Mouse (Mus musculus): ENCODE results near the gene Dnajc1. TPM values are rescaled to one million over a fixed set of nuclear protein-coding genes. Genes with fewer than 3 reads are reported as not detected.

Gene Dnajc1
- total RNA-seq (2012; rRNA removed) = 9.3 and 10.4 TPM in 2 replicates
- polyA plus RNA-seq (2012; ENCODE audit: insufficient read depth in 1 of 2, insufficient read length in 2 of 2, low read depth in 1 of 2, low replicate concordance in 2 of 2, missing spikeins in 1 of 2) = 10 to 100 TPM; 14.3 to 86.1 TPM

- no peaks in the 10 kb centered on the region for H3K9me3 ChIP-seq (replicated peaks; ENCODE audit: insufficient read depth, low read length)
- no peak for TF ChIP-seq CHD2 (IDR thresholded peaks at IDR 0.05; ENCODE audit: low read length)
- TF ChIP-seq ELF1 (IDR thresholded peaks at IDR 0.05; ENCODE audit: low read depth, low read length) = peak; percentile 95
- no peak for TF ChIP-seq SMC3 (IDR thresholded peaks at IDR 0.05; ENCODE audit: low read depth, low read length)
- TF ChIP-seq TAL1 (IDR thresholded peaks at IDR 0.05; ENCODE audit: low read length) = no peak
- TF ChIP-seq GATA1 (IDR thresholded peaks at IDR 0.05; ENCODE audit: low read depth, low read length) = no peak
- peak; percentile 62; the same call in 1 of the 2 replicates for TF ChIP-seq MAZ (IDR thresholded peaks at IDR 0.05; ENCODE audit: low read depth, low read length)
- TF ChIP-seq MAFK (IDR thresholded peaks at IDR 0.05; ENCODE audit: borderline replicate concordance, low read depth, low read length) = no peak
- TF ChIP-seq ZKSCAN1 (IDR thresholded peaks at IDR 0.05; ENCODE audit: low read depth, low read length) = no peak
- peak; percentile 72; the same call in 1 of the 2 replicates for TF ChIP-seq ZMIZ1 (IDR thresholded peaks at IDR 0.05; ENCODE audit: low read depth, low read length)
- TF ChIP-seq ETS1 (IDR thresholded peaks at IDR 0.05; ENCODE audit: low read depth, low read length) = peak; percentile 76
- peak; percentile 86; the same call in 1 of the 2 replicates for TF ChIP-seq BHLHE40 (IDR thresholded peaks at IDR 0.05; ENCODE audit: borderline replicate concordance, low read depth, low read length)
- no peak; the same call in 1 of the 2 replicates for TF ChIP-seq KAT2A (conservative IDR thresholded peaks at IDR 0.05; ENCODE audit: low read depth, low read length)
- peak; percentile 64 for TF ChIP-seq POLR2AphosphoS2 (IDR thresholded peaks at IDR 0.05; ENCODE audit: low read length)
- no peak for TF ChIP-seq MYB (IDR thresholded peaks at IDR 0.05; ENCODE audit: low read depth, low read length)
- TF ChIP-seq NRF1 (IDR thresholded peaks at IDR 0.05; ENCODE audit: insufficient read depth, low read depth, low read length, poor library complexity, severe bottlenecking) = no peak
- TF ChIP-seq CHD1 (IDR thresholded peaks at IDR 0.05; ENCODE audit: low read depth, low read length) = no peak
- no peak for TF ChIP-seq USF2 (IDR thresholded peaks at IDR 0.05; ENCODE audit: borderline replicate concordance in 1 of 2, insufficient read depth in 1 of 2, low read depth in 1 of 2, low read length in 2 of 2)
- peak; percentile 64 for TF ChIP-seq TBP (IDR thresholded peaks at IDR 0.05; ENCODE audit: low read depth, low read length)
- peak in 1 of 2 experiments; percentile 28; a peak in 2 of 4 replicates for TF ChIP-seq EP300 (IDR thresholded peaks at IDR 0.05; ENCODE audit: low read depth in 1 of 2, low read length in 2 of 2)
- TF ChIP-seq UBTF (IDR thresholded peaks at IDR 0.05; ENCODE audit: borderline replicate concordance, insufficient read depth, low read depth, low read length) = no peak
- no peak for TF ChIP-seq POLR2AphosphoS5 (IDR thresholded peaks at IDR 0.05; ENCODE audit: borderline replicate concordance, low read depth, low read length)
- TF ChIP-seq RAD21 (IDR thresholded peaks at IDR 0.05; ENCODE audit: low read depth, low read length) = no peak
- no peak for TF ChIP-seq CTCF (IDR thresholded peaks at IDR 0.05 in 2 of 3, conservative IDR thresholded peaks at IDR 0.05 in 1 of 3; ENCODE audit: control insufficient read depth in 1 of 3, insufficient read depth in 1 of 3, low read depth in 2 of 3, low read length in 3 of 3, poor library complexity in 1 of 3, severe bottlenecking in 1 of 3)
- peak; percentile 88 for TF ChIP-seq SIN3A (IDR thresholded peaks at IDR 0.05; ENCODE audit: low read length)
- TF ChIP-seq ZC3H11A (IDR thresholded peaks at IDR 0.05; ENCODE audit: low read depth, low read length) = no peak
- no peak for TF ChIP-seq MEF2A (IDR thresholded peaks at IDR 0.05; ENCODE audit: extremely low read depth, insufficient replicate concordance, low read depth, low read length, poor library complexity, severe bottlenecking)
- TF ChIP-seq POLR2A (IDR thresholded peaks at IDR 0.05; ENCODE audit: control insufficient read depth in 1 of 2, insufficient read depth in 1 of 2, low read depth in 1 of 2, low read length in 2 of 2, poor library complexity in 1 of 2) = peak; percentile 60 to 91; a peak in 2 of 4 replicates
- peak; percentile 51 for TF ChIP-seq USF1 (IDR thresholded peaks at IDR 0.05; ENCODE audit: low read depth, low read length)
- peak; percentile 98 for TF ChIP-seq MXI1 (IDR thresholded peaks at IDR 0.05; ENCODE audit: low read depth, low read length)
- TF ChIP-seq TCF12 (IDR thresholded peaks at IDR 0.05; ENCODE audit: low read depth, low read length) = peak; percentile 62
- TF ChIP-seq ZNF384 (IDR thresholded peaks at IDR 0.05; ENCODE audit: low read depth, low read length) = no peak
- no peak for TF ChIP-seq RCOR1 (IDR thresholded peaks at IDR 0.05; ENCODE audit: low read depth, low read length)
- TF ChIP-seq GABPA (IDR thresholded peaks at IDR 0.05; ENCODE audit: low read depth, low read length) = no peak
- peak; percentile 80 for TF ChIP-seq HCFC1 (IDR thresholded peaks at IDR 0.05; ENCODE audit: low read depth, low read length)
- peak; percentile 77 for TF ChIP-seq NELFE (IDR thresholded peaks at IDR 0.05; ENCODE audit: low read depth, low read length)
Measured at GRCm38 (mm10) chr2:18392331-18393021, at the start of gene Dnajc1. Gene Dnajc1 (minus strand): TSS chr2:18392830.

More at GRCm38 (mm10) chr2:18392331-18393021, at the start of gene Dnajc1:
- peaks cover 18% of the 10 kb centered on the region for H3K79me2 ChIP-seq (ENCODE audit: control insufficient read depth, insufficient read depth, low read length, poor library complexity)
- H3K27me3 ChIP-seq (ENCODE audit: control insufficient read depth in 1 of 2, insufficient read depth in 2 of 2, low read length in 2 of 2) = no peaks in the 10 kb centered on the region
- H3K4me1 ChIP-seq (ENCODE audit: control insufficient read depth in 1 of 2, insufficient read depth in 2 of 2, low read length in 2 of 2) = peaks cover under 1 to 5% of the 10 kb centered on the region in 2 experiments; a peak in 3 of 4 replicates
- H3K9ac ChIP-seq (ENCODE audit: control insufficient read depth, low read depth, low read length, poor library complexity, severe bottlenecking) = peak within 1 kb of the TSS; percentile 95
- H3K27ac ChIP-seq (ENCODE audit: control insufficient read depth, low read depth, low read length) = peak within 1 kb of the TSS; percentile 81
- peaks cover 0 to 13% of the 10 kb centered on the region in 2 experiments; a peak in 2 of 4 replicates for H3K36me3 ChIP-seq (ENCODE audit: control insufficient read depth in 1 of 2, insufficient read depth in 2 of 2, low read length in 2 of 2)
- peak; percentile 96 for DNase-seq (ENCODE audit: low read depth, low spot score)
- peak within 1 kb of the TSS; percentile 89 to 95 for H3K4me3 ChIP-seq (ENCODE audit: control insufficient read depth in 1 of 2, insufficient read depth in 1 of 2, low read depth in 2 of 2, low read length in 2 of 2)

All from MEL (cell line).